Mouse (Mus musculus): ENCODE data around the gene Gpx1. TPM values are rescaled to one million over a fixed set of nuclear protein-coding genes. Genes with fewer than 3 reads are reported as not detected.
A peak's percentile ranks its signal among the peaks of the same experiment; 100 is the strongest.

Gpx1 gene
- polyA plus RNA-seq, 1 experiment from 2014 or later = 474 TPM

DNA sequence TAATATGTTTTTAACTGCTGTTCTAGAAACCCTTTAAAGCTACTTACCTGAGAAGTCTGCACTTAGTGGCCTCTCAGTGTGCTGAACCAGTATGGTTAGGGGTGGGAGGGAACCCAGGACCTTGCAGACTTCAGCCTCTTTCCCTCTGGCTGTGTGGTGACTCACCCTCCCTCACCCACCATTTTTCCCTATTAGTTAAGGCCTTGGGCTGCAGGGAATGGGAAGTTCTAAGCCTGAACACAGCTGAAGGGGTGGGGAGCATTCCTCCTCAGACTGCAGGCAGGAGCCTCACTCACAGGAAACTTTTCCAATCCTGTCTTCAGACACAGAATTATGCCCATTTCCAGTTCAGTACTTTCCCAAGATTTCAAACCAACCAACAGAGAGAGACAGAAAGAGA is 3.1 kb downstream of the Gpx1 start:
- Histone ChIP-seq H3K36me3 (peaks cover 3% of the 10 kb centered on the region; the same call in 1 of the 2 replicates), H3K9ac (replicated peaks) (no peak overlapping the region), H3K27ac (no peak overlapping the region), H3K9me3 (no peaks in the 10 kb centered on the region), H3K4me1 (replicated peaks) (peaks cover 36% of the 10 kb centered on the region), H3K4me3 (replicated peaks) (no peak overlapping the region), H3K4me2 (replicated peaks) (no peak overlapping the region), H3K27me3 (no peaks in the 10 kb centered on the region)
- ATAC-seq = no peak

DNA sequence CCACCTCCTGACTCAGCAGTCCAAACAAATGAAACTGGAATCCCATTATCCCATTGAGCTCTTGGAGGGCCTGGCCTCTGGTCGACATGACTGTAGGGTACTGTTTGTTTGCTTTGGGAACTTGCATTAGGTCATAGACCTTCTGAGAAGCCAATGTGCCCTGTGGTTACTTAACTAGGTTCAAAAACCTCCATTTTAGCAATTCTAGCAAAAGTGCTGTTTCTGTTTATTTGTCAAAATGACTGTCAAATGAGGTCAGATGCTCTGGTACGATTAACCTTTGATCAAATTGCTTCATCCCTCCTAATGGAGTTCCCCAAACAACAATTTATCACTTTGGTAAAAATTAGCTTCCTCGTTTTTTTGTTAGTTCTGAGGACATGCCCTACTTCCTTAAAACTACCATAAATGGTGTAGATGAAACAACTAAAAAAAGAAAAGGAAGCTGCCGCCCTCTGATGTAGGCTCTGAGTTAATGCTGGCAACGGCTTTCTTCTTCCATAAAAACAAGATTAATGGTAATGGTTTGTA is 3.7 kb downstream of the Gpx1 start:
- 67% methylated on average over 5 of the region's 5 CpGs for WGBS
- no peak overlapping the region for H3K27ac ChIP-seq
- no peaks in the 10 kb centered on the region for H3K9me3 ChIP-seq
- peaks cover 39% of the 10 kb centered on the region for H3K4me1 ChIP-seq (replicated peaks)
- no peak for ATAC-seq
- H3K9ac ChIP-seq (replicated peaks) = no peak overlapping the region
- H3K27me3 ChIP-seq = no peaks in the 10 kb centered on the region
- no peak overlapping the region for H3K4me2 ChIP-seq (replicated peaks)
- H3K4me3 ChIP-seq (replicated peaks) = no peak overlapping the region
- H3K36me3 ChIP-seq = peaks cover 3% of the 10 kb centered on the region; the same call in 1 of the 2 replicates

DNA sequence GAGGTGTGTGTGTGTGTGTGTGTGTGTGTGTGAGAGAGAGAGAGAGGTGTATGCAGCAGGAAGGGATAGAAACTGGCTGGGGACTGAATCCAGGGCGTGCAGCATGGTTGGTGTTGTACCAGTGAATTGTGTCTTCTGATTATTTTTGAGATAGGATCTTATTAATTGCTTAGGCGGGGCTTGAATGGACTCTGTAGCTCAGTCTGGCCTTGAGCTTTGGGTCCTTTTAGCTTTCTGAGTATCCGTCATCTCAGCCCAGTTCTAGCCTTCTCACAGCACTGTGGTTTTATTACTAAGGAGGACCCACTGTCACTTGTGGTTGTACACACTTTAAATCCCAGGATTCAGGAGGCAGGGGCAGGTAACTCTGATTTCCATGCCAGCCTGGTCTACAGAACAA is 4.6 kb downstream of the Gpx1 start:
- no peak for ATAC-seq
- Histone ChIP-seq H3K4me1 (replicated peaks) (peaks cover 38% of the 10 kb centered on the region), H3K27me3 (no peaks in the 10 kb centered on the region), H3K36me3 (no peaks in the 10 kb centered on the region), H3K4me2 (replicated peaks) (no peak overlapping the region), H3K9ac (replicated peaks) (no peak overlapping the region), H3K9me3 (no peaks in the 10 kb centered on the region), H3K27ac (no peak overlapping the region), H3K4me3 (replicated peaks) (no peak overlapping the region)
- 83% methylated on average over 3 of the region's 3 CpGs for WGBS

DNA sequence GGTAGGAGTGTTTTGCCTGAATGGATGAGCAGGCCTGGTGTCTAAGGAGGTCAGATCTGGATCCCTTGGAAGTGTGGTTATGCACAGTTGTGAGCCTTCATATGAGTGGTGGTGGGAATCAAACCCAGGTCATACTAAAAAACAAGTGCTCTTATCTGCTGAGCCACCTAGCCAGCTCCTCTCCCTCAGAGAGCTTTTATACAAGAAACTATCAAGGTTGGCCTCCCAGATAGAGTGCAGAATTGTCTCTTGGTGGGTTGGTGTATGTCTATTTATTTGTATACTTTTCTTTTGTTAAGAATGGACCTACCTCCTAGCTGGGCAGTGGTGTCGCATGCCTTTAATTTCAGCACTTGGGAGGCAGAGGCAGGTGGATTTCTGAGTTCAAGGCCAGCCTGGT is 5.1 kb downstream of the Gpx1 start:
- no peaks in the 10 kb centered on the region for H3K36me3 ChIP-seq
- no peak overlapping the region for H3K4me2 ChIP-seq (replicated peaks)
- H3K4me1 ChIP-seq (replicated peaks) = peaks cover 38% of the 10 kb centered on the region
- H3K4me3 ChIP-seq (replicated peaks) = no peak overlapping the region
- H3K27me3 ChIP-seq = no peaks in the 10 kb centered on the region
- no peak overlapping the region for H3K9ac ChIP-seq (replicated peaks)
- no peak for ATAC-seq
- no peak overlapping the region for H3K27ac ChIP-seq
- H3K9me3 ChIP-seq = no peaks in the 10 kb centered on the region
- WGBS = 95% methylated on average over 1 of the region's 1 CpGs

DNA sequence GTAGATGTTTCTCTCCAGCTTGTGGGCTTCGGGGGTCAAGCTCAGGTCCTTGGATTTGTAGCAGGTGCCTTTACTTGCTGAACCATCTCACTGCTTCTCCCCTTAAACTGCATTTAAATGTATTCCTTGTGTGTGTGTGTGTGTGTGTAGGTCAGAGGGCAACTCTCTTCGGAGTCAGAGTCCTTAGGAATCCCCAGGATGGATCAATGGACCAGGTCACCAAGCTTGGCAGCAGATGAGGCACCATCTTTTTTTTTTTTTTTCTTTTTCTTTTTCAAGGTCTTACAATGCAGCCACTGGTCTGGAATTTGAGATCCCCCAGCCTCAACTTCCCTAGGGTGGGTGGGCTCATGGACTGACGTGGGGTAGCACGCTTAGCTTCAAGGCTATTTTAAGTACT is 5.8 kb downstream of the Gpx1 start:
- no peak for ATAC-seq

DNA sequence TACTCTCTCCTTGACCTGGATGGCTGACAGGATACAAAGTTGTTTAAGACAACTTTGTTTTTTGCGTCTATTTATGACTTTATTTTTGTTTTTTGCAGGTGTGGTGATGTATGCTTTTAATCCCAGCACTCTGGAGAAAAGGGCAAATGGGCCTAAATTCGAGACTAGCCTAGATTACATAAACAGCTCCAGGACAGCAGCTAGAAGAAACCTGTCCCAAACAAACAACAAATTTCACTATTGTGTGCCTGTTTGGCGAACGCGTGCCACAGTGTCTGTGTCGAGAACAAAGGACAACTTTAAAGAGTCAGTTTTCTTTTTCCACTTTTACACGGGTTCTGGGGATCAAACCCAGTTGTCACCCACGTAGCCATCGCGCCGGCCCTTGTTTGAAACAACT is 8.3 kb downstream of the Gpx1 start:
- ATAC-seq = no peak
- peaks cover 24% of the 10 kb centered on the region for H3K36me3 ChIP-seq
- H3K4me3 ChIP-seq (replicated peaks) = peak overlapping the region; percentile 75
- WGBS = 4% methylated on average over 11 of the region's 11 CpGs
- H3K9ac ChIP-seq (replicated peaks) = peak overlapping the region; percentile 86
- H3K27me3 ChIP-seq = no peaks in the 10 kb centered on the region
- peaks cover 30% of the 10 kb centered on the region for H3K4me1 ChIP-seq (replicated peaks)
- no peaks in the 10 kb centered on the region for H3K9me3 ChIP-seq
- H3K4me2 ChIP-seq (replicated peaks) = peak overlapping the region; percentile 75
- H3K27ac ChIP-seq = peak overlapping the region; percentile 98

More for the DNA sequence above, 5.8 kb downstream of the Gpx1 start:
- no peak overlapping the region for H3K4me2 ChIP-seq (replicated peaks)
- no peaks in the 10 kb centered on the region for H3K27me3 ChIP-seq
- no peaks in the 10 kb centered on the region for H3K9me3 ChIP-seq
- no peak overlapping the region for H3K27ac ChIP-seq
- no peak overlapping the region for H3K4me3 ChIP-seq (replicated peaks)
- peaks cover 43% of the 10 kb centered on the region for H3K4me1 ChIP-seq (replicated peaks)
- H3K9ac ChIP-seq (replicated peaks) = no peak overlapping the region
- no peaks in the 10 kb centered on the region for H3K36me3 ChIP-seq
- 85% methylated on average over 4 of the region's 4 CpGs for WGBS

DNA sequence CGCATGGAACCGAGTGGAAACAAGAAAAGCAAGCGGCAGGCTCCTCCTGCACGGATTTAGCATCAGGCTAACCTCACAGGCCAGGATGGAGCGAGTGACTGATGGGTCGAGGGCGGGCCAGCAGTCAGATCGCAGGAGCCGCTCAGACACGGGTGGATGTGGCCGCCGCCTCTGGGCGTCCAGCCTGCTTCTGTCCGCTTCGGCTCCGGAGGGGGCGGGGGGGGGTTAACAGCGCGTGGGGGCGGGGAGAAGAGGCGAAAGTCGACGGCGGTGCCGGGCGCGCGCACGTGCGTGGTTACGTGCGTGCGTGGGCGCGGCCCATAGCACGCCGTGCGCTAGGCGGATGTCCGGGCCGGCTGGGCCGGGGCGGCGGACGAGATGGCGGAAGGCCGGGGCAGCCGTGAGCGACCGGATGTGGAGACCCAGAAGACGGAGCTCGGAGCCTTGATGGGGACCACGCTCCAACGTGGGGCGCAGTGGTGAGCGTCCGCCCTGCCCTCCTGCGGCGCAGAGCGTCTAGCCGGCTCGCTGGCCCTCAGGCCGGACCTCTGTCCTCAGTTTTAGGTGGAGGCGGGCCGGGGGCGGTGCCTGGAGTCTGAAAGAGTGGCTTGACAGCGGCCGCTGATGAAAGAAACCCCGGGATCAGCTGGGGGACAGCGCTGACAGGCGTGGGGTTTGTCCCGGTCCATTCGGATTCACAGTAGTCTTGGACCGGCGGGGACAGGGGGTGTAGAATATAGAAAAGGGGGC is 9.0 kb downstream of the Gpx1 start, which contains the start of gene Usp4:
TSS of gene Usp4 (plus strand) at position 314 of the 750 bp plus-strand sequence.
- ATAC-seq = peak; percentile 98
- H3K9ac ChIP-seq (replicated peaks) = peak within 1 kb of the TSS; percentile 86
- H3K36me3 ChIP-seq = peaks cover 30% of the 10 kb centered on the region
- peak within 1 kb of the TSS; percentile 75 for H3K4me2 ChIP-seq (replicated peaks)
- peak within 1 kb of the TSS; percentile 98 for H3K27ac ChIP-seq
- peaks cover 30% of the 10 kb centered on the region for H3K4me1 ChIP-seq (replicated peaks)
- peak within 1 kb of the TSS; percentile 75 for H3K4me3 ChIP-seq (replicated peaks)
- no peaks in the 10 kb centered on the region for H3K27me3 ChIP-seq
- WGBS = under 1% methylated on average over 63 of the region's 75 CpGs
- no peaks in the 10 kb centered on the region for H3K9me3 ChIP-seq

DNA sequence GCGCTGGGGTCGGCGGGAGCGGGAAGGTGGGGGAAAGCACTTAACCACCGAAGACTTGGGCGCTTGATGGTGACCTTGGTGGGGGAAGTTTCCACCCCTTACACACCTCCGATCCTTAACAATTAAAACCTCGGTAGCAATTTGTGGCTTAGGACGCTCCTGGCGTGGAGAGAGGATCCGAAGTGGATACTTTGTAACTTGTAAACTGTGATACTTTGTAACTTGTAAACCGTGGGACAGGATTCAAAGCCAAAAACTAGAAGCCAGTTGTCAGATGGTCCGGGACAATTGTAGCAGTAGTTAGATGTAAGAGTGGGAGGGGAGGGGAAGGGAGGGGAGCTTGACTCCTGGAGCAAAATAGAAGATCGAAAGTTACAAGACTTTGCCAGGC is 9.6 kb downstream of the Gpx1 start:
- Histone ChIP-seq H3K4me2 (replicated peaks) (peak overlapping the region; percentile 75), H3K27ac (peak overlapping the region; percentile 98), H3K36me3 (peaks cover 36% of the 10 kb centered on the region), H3K27me3 (no peaks in the 10 kb centered on the region), H3K4me3 (replicated peaks) (peak overlapping the region; percentile 75), H3K4me1 (replicated peaks) (peaks cover 30% of the 10 kb centered on the region), H3K9me3 (no peaks in the 10 kb centered on the region), H3K9ac (replicated peaks) (peak overlapping the region; percentile 86)
- 9% methylated on average over 14 of the region's 14 CpGs for WGBS
- ATAC-seq = no peak

DNA sequence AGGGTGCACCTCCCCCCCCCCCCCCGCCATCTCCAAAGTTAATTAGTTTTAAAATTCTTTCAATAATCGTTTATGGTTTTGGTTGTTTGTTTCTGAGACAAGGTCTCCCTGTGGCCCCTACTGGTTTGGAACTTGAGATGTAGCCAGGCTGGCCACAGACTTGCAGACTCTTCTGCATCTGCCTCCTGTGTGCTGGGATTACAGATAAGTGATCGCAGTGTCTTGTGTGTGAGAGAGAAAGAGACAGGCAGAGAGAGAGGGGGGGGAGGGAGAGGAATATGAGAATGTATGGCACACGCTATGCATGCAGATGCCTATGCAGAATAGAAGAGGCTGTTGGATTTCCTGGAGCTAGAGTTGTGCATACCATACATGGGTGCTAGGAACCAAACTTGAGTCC is 11.0 kb downstream of the Gpx1 start:
- no peak overlapping the region for H3K4me3 ChIP-seq (replicated peaks)
- no peak for ATAC-seq
- no peaks in the 10 kb centered on the region for H3K9me3 ChIP-seq
- H3K9ac ChIP-seq (replicated peaks) = no peak overlapping the region
- peaks cover 51% of the 10 kb centered on the region for H3K36me3 ChIP-seq
- no peaks in the 10 kb centered on the region for H3K27me3 ChIP-seq
- no peak overlapping the region for H3K27ac ChIP-seq
- WGBS = 92% methylated on average over 4 of the region's 4 CpGs
- H3K4me1 ChIP-seq (replicated peaks) = peaks cover 30% of the 10 kb centered on the region
- 0 out of 2 replicates have a peak overlapping the region, but pooled peaks have one; percentile 75 for H3K4me2 ChIP-seq (replicated peaks)

DNA sequence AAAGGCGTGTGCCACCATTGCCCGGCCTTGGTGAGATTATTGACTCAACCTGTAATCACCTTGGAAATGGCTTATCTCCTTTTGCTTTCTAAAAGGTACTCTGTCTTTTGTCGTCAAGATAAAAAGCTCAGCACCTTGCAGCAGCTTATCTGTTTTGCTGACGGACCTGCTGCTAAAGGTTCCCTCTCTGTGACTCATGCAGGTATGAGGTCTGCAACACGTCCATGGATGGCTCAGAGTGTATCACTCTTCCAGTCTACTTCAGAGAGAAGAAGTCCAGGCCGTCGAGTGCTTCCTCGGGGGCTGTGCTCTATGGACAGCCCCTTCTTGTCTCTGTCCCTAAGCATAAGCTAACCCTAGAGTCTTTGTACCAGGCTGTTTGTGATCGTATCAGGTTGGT is 39.5 kb downstream of the Gpx1 start:
- Histone ChIP-seq H3K27me3 (no peaks in the 10 kb centered on the region), H3K9me3 (no peaks in the 10 kb centered on the region), H3K9ac (replicated peaks) (no peak overlapping the region), H3K36me3 (peaks cover 95% of the 10 kb centered on the region), H3K4me1 (replicated peaks) (no peaks in the 10 kb centered on the region), H3K4me3 (replicated peaks) (no peak overlapping the region), H3K4me2 (replicated peaks) (no peak overlapping the region), H3K27ac (no peak overlapping the region)
- no peak for ATAC-seq
- 93% methylated on average over 9 of the region's 9 CpGs for WGBS

DNA sequence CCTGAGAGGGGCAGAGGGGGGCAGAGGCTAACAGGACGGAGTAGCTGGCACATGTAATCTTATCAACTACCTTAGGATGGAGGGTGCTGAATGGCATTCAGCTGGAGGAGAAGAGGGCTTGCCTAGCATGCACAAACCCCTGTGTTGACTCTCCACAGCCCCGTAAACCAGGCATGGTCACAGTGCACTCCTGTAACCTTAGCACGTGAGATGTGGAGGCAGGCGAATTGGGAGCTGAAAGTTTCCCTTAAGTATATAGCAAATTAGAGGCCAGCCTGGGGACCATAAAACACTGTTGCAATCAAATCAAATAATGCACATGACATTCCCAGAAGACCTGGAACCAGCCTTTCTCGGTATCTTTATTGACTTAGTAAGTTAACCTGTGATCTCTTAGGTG is 40.0 kb downstream of the Gpx1 start:
- H3K4me2 ChIP-seq (replicated peaks) = no peak overlapping the region
- no peaks in the 10 kb centered on the region for H3K4me1 ChIP-seq (replicated peaks)
- ATAC-seq = no peak
- H3K27ac ChIP-seq = no peak overlapping the region
- no peaks in the 10 kb centered on the region for H3K27me3 ChIP-seq
- 95% methylated on average over 5 of the region's 5 CpGs for WGBS
- no peak overlapping the region for H3K9ac ChIP-seq (replicated peaks)
- no peaks in the 10 kb centered on the region for H3K9me3 ChIP-seq
- peaks cover 95% of the 10 kb centered on the region for H3K36me3 ChIP-seq
- H3K4me3 ChIP-seq (replicated peaks) = no peak overlapping the region

DNA sequence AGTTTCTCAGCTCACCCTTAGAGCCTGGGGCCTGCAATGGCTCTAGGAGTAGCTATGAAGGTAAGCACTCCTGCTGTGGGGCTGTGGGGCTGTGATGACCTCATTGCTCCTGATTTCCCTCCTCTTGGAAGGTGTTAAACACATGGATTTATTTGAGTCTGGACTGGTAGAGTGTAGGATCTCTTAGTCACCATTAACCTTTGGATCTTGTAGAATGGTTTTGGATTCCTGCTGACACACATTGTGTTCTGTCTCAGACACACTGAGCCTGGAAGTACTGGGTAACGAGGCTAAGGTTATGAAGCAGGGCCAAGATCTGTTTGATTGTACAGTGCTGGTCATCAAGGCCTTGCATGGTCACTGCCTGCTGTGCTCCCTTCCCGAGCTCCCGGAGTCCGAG is 40.6 kb downstream of the Gpx1 start:
- H3K4me2 ChIP-seq (replicated peaks) = no peak overlapping the region
- no peaks in the 10 kb centered on the region for H3K27me3 ChIP-seq
- no peaks in the 10 kb centered on the region for H3K4me1 ChIP-seq (replicated peaks)
- H3K4me3 ChIP-seq (replicated peaks) = no peak overlapping the region
- ATAC-seq = no peak
- H3K27ac ChIP-seq = no peak overlapping the region
- no peak overlapping the region for H3K9ac ChIP-seq (replicated peaks)
- H3K9me3 ChIP-seq = no peaks in the 10 kb centered on the region
- WGBS = 93% methylated on average over 4 of the region's 4 CpGs
- H3K36me3 ChIP-seq = peaks cover 95% of the 10 kb centered on the region

Data from midbrain, embryonic 13.5 days (tissue).